Mouse (Mus musculus) forebrain, embryonic 14.5 days (tissue): ENCODE results near the gene Triml2. TPM values are rescaled to one million over a fixed set of nuclear protein-coding genes. Genes with fewer than 3 reads are reported as not detected.

ENCODE experiments used
- ATAC-seq: fragments of 200-750 bp; cut with Nextera tagmentation; 2 replicates; pipeline ENCODE4 v1.8.0; 2017; ENCODE audit warnings: mild to moderate bottlenecking, moderate library complexity
- DNase-seq: peaks from one replicate; pipeline ENCODE4 v3.0.0-alpha.2; 2015; ENCODE audit warnings: low spot score
- H3K27ac ChIP-seq: fragments of 300-500 bp; sonication (generic); 2 replicates; pipeline ENCODE4 v1.5.1; 2014; ENCODE audit warnings: low read depth, mild to moderate bottlenecking, control low read depth, low read length, moderate library complexity
- H3K27me3 ChIP-seq: fragments of 300-500 bp; sonication (generic); replicated peaks from 2 replicates; pipeline ENCODE4 v1.6.1; 2014; ENCODE audit warnings: low read length, control low read depth, mixed read lengths; ENCODE audit not compliant: control insufficient read depth, insufficient read depth
- H3K36me3 ChIP-seq: fragments of 300-500 bp; sonication (generic); 2 replicates; pipeline ENCODE4 v1.6.1; 2014; ENCODE audit warnings: low read length, control low read depth; ENCODE audit not compliant: control insufficient read depth, insufficient read depth
- H3K4me1 ChIP-seq: fragments of 300-500 bp; sonication (generic); 2 replicates; pipeline ENCODE4 v1.6.1; 2014; ENCODE audit warnings: antibody characterized with exemption, low read length, control low read depth; ENCODE audit not compliant: control insufficient read depth, insufficient read depth
- H3K4me2 ChIP-seq: fragments of 300-500 bp; sonication (generic); 2 replicates; pipeline ENCODE4 v1.6.1; 2014; ENCODE audit warnings: mild to moderate bottlenecking, control low read depth, low read length
- H3K4me3 ChIP-seq: fragments of 300-500 bp; sonication (generic); 2 replicates; pipeline ENCODE4 v1.5.1; 2014; ENCODE audit warnings: low read depth, low read length, control low read depth
- H3K9ac ChIP-seq: fragments of 300-500 bp; sonication (generic); 2 replicates; pipeline ENCODE4 v1.6.1; 2014; ENCODE audit warnings: mild to moderate bottlenecking, low read length, control low read depth, moderate library complexity
- H3K9me3 ChIP-seq: fragments of 300-500 bp; sonication (generic); replicated peaks from 2 replicates; pipeline ENCODE4 v1.6.1; 2016; ENCODE audit warnings: low read length, control low read depth, mixed read lengths; ENCODE audit not compliant: control insufficient read depth
- WGBS: fragments of 180-500 bp; shearing (Covaris S2); extraction: QIAGEN DNeasy Blood & Tissue Kit; methylation state at CpG from one replicate; pipeline ENCODE4 v1.1.7; 2014; 5-methylcytosine and 5-hydroxymethylcytosine counted together
- polyA plus RNA-seq: library from polyadenylated mRNA; unstranded; fragments of >200 nt; fragmentation: Nextera tagmentation; extraction: Ambion mirVana; gene quantifications from 2 replicates; pipeline ENCODE4 v1.2.1, GENCODE M21; 2014

Triml2 gene
- polyA plus RNA-seq, 1 experiment from 2014 or later, result not detected

GRCm38 (mm10) chr8:43179189-43179588 is 1.2 kb upstream of the Triml2 start:
- WGBS, result 55% methylated on average over 4 of the region's 4 CpGs
- DNase-seq, result no peak
- H3K36me3 ChIP-seq, result no peaks in the 10 kb centered on the region
- no peak overlapping the region for H3K9ac ChIP-seq
- H3K27me3 ChIP-seq, result no peaks in the 10 kb centered on the region
- H3K27ac ChIP-seq, result no peak overlapping the region
- no peaks in the 10 kb centered on the region for H3K9me3 ChIP-seq
- H3K4me1 ChIP-seq, result no peaks in the 10 kb centered on the region
- no peak overlapping the region for H3K4me3 ChIP-seq
- no peak for ATAC-seq
- no peak overlapping the region for H3K4me2 ChIP-seq

DNA sequence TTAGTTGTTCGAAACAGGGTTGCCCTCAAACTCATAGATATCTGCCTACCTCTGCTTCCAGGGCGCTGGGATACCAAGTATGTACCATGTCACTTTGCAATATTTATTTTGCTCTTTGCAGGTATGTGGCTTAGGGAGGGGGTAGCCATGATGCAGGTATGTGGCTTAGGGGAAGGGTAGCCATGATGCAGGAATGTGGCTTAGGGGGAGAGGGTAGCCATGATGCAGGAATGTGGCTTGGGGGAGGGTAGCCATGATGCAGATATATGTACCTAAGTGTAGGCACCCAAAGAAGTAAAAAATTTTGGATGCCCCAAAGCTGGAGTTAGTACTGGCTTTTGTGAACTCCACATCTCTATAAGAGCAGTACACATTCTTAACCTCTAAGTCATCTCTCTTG is 1.9 kb downstream of the Triml2 start:
- Histone ChIP-seq H3K4me2 (no peak overlapping the region), H3K9me3 (no peaks in the 10 kb centered on the region), H3K27me3 (no peaks in the 10 kb centered on the region), H3K36me3 (no peaks in the 10 kb centered on the region), H3K4me1 (no peaks in the 10 kb centered on the region), H3K9ac (no peak overlapping the region), H3K4me3 (no peak overlapping the region), H3K27ac (no peak overlapping the region)
- no peak for ATAC-seq
- 94% methylated on average over 2 of the region's 2 CpGs for WGBS
- DNase-seq, result no peak

- H3K27ac ChIP-seq, result no peak overlapping the region
- DNase-seq, result no peak
- H3K4me3 ChIP-seq, result no peak overlapping the region
- no peaks in the 10 kb centered on the region for H3K4me1 ChIP-seq
- no peaks in the 10 kb centered on the region for H3K9me3 ChIP-seq
- H3K27me3 ChIP-seq, result no peaks in the 10 kb centered on the region
- no peak overlapping the region for H3K9ac ChIP-seq
- no peak overlapping the region for H3K4me2 ChIP-seq
- no peak for ATAC-seq
- no peaks in the 10 kb centered on the region for H3K36me3 ChIP-seq
Measured at GRCm38 (mm10) chr8:43215554-43215953, 35.2 kb downstream of the Triml2 start.

GRCm38 (mm10) chr8:43243326-43243725 is 63.0 kb downstream of the Triml2 start:
- Histone ChIP-seq H3K4me2 (no peak overlapping the region), H3K36me3 (no peaks in the 10 kb centered on the region), H3K9ac (no peak overlapping the region), H3K27me3 (no peaks in the 10 kb centered on the region), H3K4me3 (no peak overlapping the region), H3K27ac (no peak overlapping the region), H3K9me3 (no peaks in the 10 kb centered on the region), H3K4me1 (no peaks in the 10 kb centered on the region)
- DNase-seq (peak; percentile 33), ATAC-seq (0 out of 2 replicates have a peak, but pooled peaks have one; percentile 10)
- WGBS, result 65% methylated on average over 3 of the region's 3 CpGs

Other genes with a start within 250 kb of the Triml2 start
- not detected in 2 replicates for gene Triml1, start 39.1 kb upstream of the Triml2 start, polyA plus RNA-seq
- not detected in 2 replicates for gene Zfp42, start 126.4 kb downstream of the Triml2 start, polyA plus RNA-seq